20 mouse cellular contexts compared by ENCODE assay signal in the genomic region with DNA sequence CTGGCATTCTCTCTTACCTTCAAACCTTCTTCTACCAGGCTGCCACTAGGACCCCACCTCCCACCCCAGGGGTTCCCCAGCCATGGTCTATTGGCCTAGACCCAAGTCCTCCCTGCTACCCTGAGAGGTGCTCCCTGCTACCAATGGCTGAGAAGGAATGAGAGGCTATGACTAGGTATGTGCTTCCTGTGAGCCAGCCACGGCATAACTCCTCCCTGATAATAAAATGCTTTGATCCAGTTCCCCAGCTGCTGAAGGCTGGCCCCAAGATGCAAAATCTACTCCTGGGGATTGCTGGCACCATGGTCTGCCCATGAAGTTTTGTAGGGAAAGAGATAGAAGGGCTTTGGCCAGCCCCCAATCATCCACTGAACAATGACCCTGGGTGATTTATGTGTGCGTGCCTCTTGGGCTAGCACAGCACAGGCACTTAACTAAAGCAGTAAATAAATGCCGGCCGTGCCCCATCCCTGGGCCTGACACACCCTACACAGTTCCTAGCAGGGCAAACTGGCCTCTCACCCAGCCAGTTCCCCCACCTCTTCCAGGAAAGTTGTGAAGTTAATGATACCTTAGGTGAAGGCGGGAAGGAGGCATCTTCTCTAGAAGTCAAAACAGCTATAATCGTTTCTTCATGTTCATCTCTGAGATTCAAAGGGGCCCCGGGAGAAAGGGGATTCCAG.
A peak's percentile ranks its signal among the peaks of the same experiment; 100 is the strongest.
DNase-seq lines count a peak whose midpoint lies in the region; ATAC-seq and TF ChIP-seq lines count a peak whose summit lies in the region.
"Had no signal": no experiment of that assay in that cellular context is flagged by ENCODE, and none has a peak within 500 bp of the region (broad histone marks: within the 10 kb centered on the region; RNA-seq: fewer than 3 reads in every experiment).

No protein-coding gene starts in this region.

- peak; percentile 22 for DNase-seq in liver, embryonic 11.5 days (ENCODE audit: low spot score)
- no peak for DNase-seq in lung, postnatal 25 days (ENCODE audit: low spot score)
- no peak for DNase-seq in lung, postnatal 0 days (ENCODE audit: low spot score)
- no peak for DNase-seq in spleen, postnatal 36 days (ENCODE audit: low spot score in 2 of 2)
- DNase-seq: adrenal gland, adult 2 months; adrenal gland, postnatal 10 days; adrenal gland, postnatal 25 days; cerebellum, adult 11-12 months; cerebellum, adult 2 months; cerebellum, adult 9-10 months; cerebellum, postnatal 10 days; cerebellum, postnatal 25 days; forebrain, postnatal 0 days had no signal

- H3K9me3 ChIP-seq in liver, embryonic 11.5 days (ENCODE audit: control insufficient read depth, low read length) = peaks cover 2% of the 10 kb centered on the region; the same call in 1 of the 2 replicates
- peaks cover 8% of the 10 kb centered on the region; the same call in 1 of the 2 replicates for H3K9me3 ChIP-seq in liver, embryonic 12.5 days (replicated peaks)
- peaks cover 9% of the 10 kb centered on the region; the same call in 1 of the 2 replicates for H3K9me3 ChIP-seq in intestine, embryonic 15.5 days
- H3K9me3 ChIP-seq in intestine, embryonic 16.5 days (ENCODE audit: control insufficient read depth, low read length) = peaks cover 21% of the 10 kb centered on the region
- H3K9me3 ChIP-seq in stomach, embryonic 16.5 days (replicated peaks; ENCODE audit: control insufficient read depth, low read length) = peaks cover 10% of the 10 kb centered on the region
- H3K9me3 ChIP-seq in lung, postnatal 0 days (ENCODE audit: low read length) = peaks cover 9% of the 10 kb centered on the region
- H3K9me3 ChIP-seq: forebrain, embryonic 15.5 days had no signal

- no peak for TF ChIP-seq CTCF in lung, postnatal 0 days (IDR thresholded peaks at IDR 0.05)

- no peak for ATAC-seq in liver, embryonic 11.5 days (replicated peaks; ENCODE audit: low FRiP score)
- no peak for ATAC-seq in liver, embryonic 12.5 days
- ATAC-seq in intestine, embryonic 15.5 days = peak; percentile 58; the same call in 1 of the 2 replicates
- peak; percentile 76 for ATAC-seq in intestine, embryonic 16.5 days
- 0 out of 2 replicates have a peak, but pooled peaks have one; percentile 34 for ATAC-seq in stomach, embryonic 16.5 days (ENCODE audit: insufficient read depth, low FRiP score)
- no peak for ATAC-seq in lung, postnatal 0 days
- ATAC-seq: forebrain, embryonic 13.5 days; forebrain, embryonic 15.5 days; forebrain, postnatal 0 days had no signal

- H3K4me3 ChIP-seq in liver, embryonic 11.5 days (ENCODE audit: low read depth, low read length) = no peak overlapping the region
- H3K4me3 ChIP-seq in liver, embryonic 12.5 days = no peak overlapping the region
- H3K4me3 ChIP-seq in intestine, embryonic 15.5 days (replicated peaks) = no peak overlapping the region
- no peak overlapping the region for H3K4me3 ChIP-seq in intestine, embryonic 16.5 days (ENCODE audit: low read length)
- H3K4me3 ChIP-seq in stomach, embryonic 16.5 days (replicated peaks; ENCODE audit: low read length) = no peak overlapping the region
- no peak overlapping the region for H3K4me3 ChIP-seq in lung, postnatal 0 days (ENCODE audit: low read depth, low read length)
- H3K4me3 ChIP-seq: embryonic facial prominence, embryonic 13.5 days; forebrain, embryonic 13.5 days; forebrain, embryonic 15.5 days had no signal

- H3K4me2 ChIP-seq in liver, embryonic 11.5 days = no peak overlapping the region
- H3K4me2 ChIP-seq in liver, embryonic 12.5 days = no peak overlapping the region
- no peak overlapping the region for H3K4me2 ChIP-seq in intestine, embryonic 15.5 days (replicated peaks)
- H3K4me2 ChIP-seq in intestine, embryonic 16.5 days (ENCODE audit: low read depth, low read length) = no peak overlapping the region
- no peak overlapping the region for H3K4me2 ChIP-seq in stomach, embryonic 16.5 days (ENCODE audit: low read depth, low read length)
- no peak overlapping the region for H3K4me2 ChIP-seq in lung, postnatal 0 days (replicated peaks; ENCODE audit: low read depth, low read length)
- H3K4me2 ChIP-seq: embryonic facial prominence, embryonic 13.5 days; forebrain, embryonic 13.5 days; forebrain, embryonic 15.5 days had no signal

- H3K4me1 ChIP-seq in liver, embryonic 11.5 days (replicated peaks; ENCODE audit: control insufficient read depth, insufficient read depth, low read length) = no peaks in the 10 kb centered on the region
- peaks cover 7% of the 10 kb centered on the region for H3K4me1 ChIP-seq in liver, embryonic 12.5 days
- H3K4me1 ChIP-seq in intestine, embryonic 15.5 days (replicated peaks) = peaks cover under 1% of the 10 kb centered on the region; the same call in 1 of the 2 replicates
- no peaks in the 10 kb centered on the region for H3K4me1 ChIP-seq in intestine, embryonic 16.5 days (ENCODE audit: control insufficient read depth, insufficient read depth, low read length)
- 0 out of 2 replicates have a peak, but pooled peaks cover under 1% of the 10 kb centered on the region for H3K4me1 ChIP-seq in stomach, embryonic 16.5 days (ENCODE audit: control insufficient read depth, insufficient read depth, low read length)
- no peaks in the 10 kb centered on the region for H3K4me1 ChIP-seq in lung, postnatal 0 days (ENCODE audit: insufficient read depth, low read depth, low read length)

- no peak overlapping the region for H3K9ac ChIP-seq in liver, embryonic 11.5 days (ENCODE audit: low read depth, low read length)
- no peak overlapping the region for H3K9ac ChIP-seq in liver, embryonic 12.5 days
- no peak overlapping the region for H3K9ac ChIP-seq in intestine, embryonic 15.5 days
- no peak overlapping the region for H3K9ac ChIP-seq in intestine, embryonic 16.5 days (ENCODE audit: low read depth, low read length)
- H3K9ac ChIP-seq in stomach, embryonic 16.5 days (ENCODE audit: low read length) = no peak overlapping the region
- H3K9ac ChIP-seq in lung, postnatal 0 days (replicated peaks; ENCODE audit: low read depth) = no peak overlapping the region
- H3K9ac ChIP-seq: embryonic facial prominence, embryonic 13.5 days; forebrain, embryonic 13.5 days; forebrain, embryonic 15.5 days; forebrain, postnatal 0 days had no signal

- H3K36me3 ChIP-seq in liver, embryonic 11.5 days (ENCODE audit: control insufficient read depth, insufficient read depth, low read length) = no peaks in the 10 kb centered on the region
- no peaks in the 10 kb centered on the region for H3K36me3 ChIP-seq in liver, embryonic 12.5 days
- H3K36me3 ChIP-seq in intestine, embryonic 15.5 days = no peaks in the 10 kb centered on the region
- H3K36me3 ChIP-seq in intestine, embryonic 16.5 days (ENCODE audit: control insufficient read depth, insufficient read depth, low read length) = no peaks in the 10 kb centered on the region
- no peaks in the 10 kb centered on the region for H3K36me3 ChIP-seq in stomach, embryonic 16.5 days (ENCODE audit: control insufficient read depth, insufficient read depth, low read length)
- H3K36me3 ChIP-seq in lung, postnatal 0 days (ENCODE audit: insufficient read depth, low read length) = no peaks in the 10 kb centered on the region
- H3K36me3 ChIP-seq: embryonic facial prominence, embryonic 13.5 days; forebrain, embryonic 15.5 days had no signal

- H3K27me3 ChIP-seq in liver, embryonic 11.5 days (replicated peaks; ENCODE audit: control insufficient read depth, insufficient read depth, low read length) = peaks cover 8% of the 10 kb centered on the region
- H3K27me3 ChIP-seq in liver, embryonic 12.5 days (replicated peaks) = peaks cover 38% of the 10 kb centered on the region
- H3K27me3 ChIP-seq in intestine, embryonic 15.5 days (replicated peaks) = peaks cover under 1% of the 10 kb centered on the region; the same call in 1 of the 2 replicates
- H3K27me3 ChIP-seq in intestine, embryonic 16.5 days (replicated peaks; ENCODE audit: control insufficient read depth, insufficient read depth, low read length) = no peaks in the 10 kb centered on the region
- H3K27me3 ChIP-seq in stomach, embryonic 16.5 days (ENCODE audit: control insufficient read depth, insufficient read depth, low read length) = peaks cover 2% of the 10 kb centered on the region; the same call in 1 of the 2 replicates
- H3K27me3 ChIP-seq in lung, postnatal 0 days (replicated peaks; ENCODE audit: insufficient read depth, low read length) = no peaks in the 10 kb centered on the region
- H3K27me3 ChIP-seq: embryonic facial prominence, embryonic 13.5 days; forebrain, embryonic 13.5 days; forebrain, embryonic 15.5 days had no signal

- TF ChIP-seq EP300 in lung, postnatal 0 days (IDR thresholded peaks at IDR 0.05) = no peak

- 81% methylated on average over 7 of the region's 7 CpGs for WGBS in liver, embryonic 11.5 days
- WGBS in liver, embryonic 12.5 days (ENCODE audit: insufficient replicate concordance) = 67% methylated on average over 7 of the region's 7 CpGs
- WGBS in intestine, embryonic 15.5 days = 63% methylated on average over 7 of the region's 7 CpGs
- WGBS in intestine, embryonic 16.5 days = 67% methylated on average over 7 of the region's 7 CpGs
- 65% methylated on average over 7 of the region's 7 CpGs for WGBS in stomach, embryonic 16.5 days
- WGBS in lung, postnatal 0 days = 77% methylated on average over 7 of the region's 7 CpGs

- no peak overlapping the region for H3K27ac ChIP-seq in liver, embryonic 11.5 days (ENCODE audit: low read depth, low read length)
- no peak overlapping the region for H3K27ac ChIP-seq in liver, embryonic 12.5 days
- H3K27ac ChIP-seq in intestine, embryonic 15.5 days = no peak overlapping the region
- H3K27ac ChIP-seq in intestine, embryonic 16.5 days (ENCODE audit: low read length) = no peak overlapping the region
- no peak overlapping the region for H3K27ac ChIP-seq in stomach, embryonic 16.5 days (ENCODE audit: low read length)
- H3K27ac ChIP-seq in lung, postnatal 0 days (ENCODE audit: low read length) = no peak overlapping the region
- H3K27ac ChIP-seq: embryonic facial prominence, embryonic 13.5 days; forebrain, embryonic 13.5 days; forebrain, embryonic 15.5 days had no signal

Comparison
In these comparisons a context has a peak if more than half of its experiments do, and no peak if none do; other contexts are left out.
1. ATAC-seq: peak in intestine, embryonic 15.5 days (single experiment), intestine, embryonic 16.5 days (single experiment) and stomach, embryonic 16.5 days (single experiment); none in liver, embryonic 11.5 days (single experiment), liver, embryonic 12.5 days (single experiment) and lung, postnatal 0 days (single experiment).